Mouse (Mus musculus): Measurements from ENCODE around the gene Prkar2a.

The Prkar2a gene

GRCm38 (mm10) chr9:108795281-108795680 is 106.2 kb downstream of the Prkar2a start:
- in situ Hi-C loops (cut with MboI, MseI), result no loop called here

- in situ Hi-C loops (cut with MboI, MseI), result no loop called here
These were observed 106.6 kb downstream of the Prkar2a start for GRCm38 (mm10) chr9:108795762-108796161.

GRCm38 (mm10) chr9:108796351-108796981 is 107.4 kb downstream of the Prkar2a start:
- in situ Hi-C loops (cut with MboI, MseI), result no loop called here

- in situ Hi-C loops (cut with MboI, MseI), result no loop called here
These were observed 108.4 kb downstream of the Prkar2a start for GRCm38 (mm10) chr9:108797477-108797876.

GRCm38 (mm10) chr9:108798508-108799075 is 109.5 kb downstream of the Prkar2a start:
- in situ Hi-C loops (cut with MboI, MseI), result no loop called here

- in situ Hi-C loops (cut with MboI, MseI), result no loop called here
These were observed 110.5 kb downstream of the Prkar2a start for GRCm38 (mm10) chr9:108799564-108799963.

Measured in regulatory T cell (primary cell).